Comparison of ENCODE assay signal across 8 mouse cellular contexts in genomic region chr4:150808471-150808847, GRCm38 (mm10). TPM values are rescaled to one million over a fixed set of nuclear protein-coding genes. Genes with fewer than 3 reads are reported as not detected.
DNase-seq lines count a peak whose midpoint lies in the region; ATAC-seq and TF ChIP-seq lines count a peak whose summit lies in the region.

No protein-coding gene starts in this region.

- H3K27ac ChIP-seq in heart, postnatal 0 days (ENCODE audit: low read depth) = peak overlapping the region; percentile 61
- H3K27ac ChIP-seq in embryonic facial prominence, embryonic 10.5 days (replicated peaks) = no peak overlapping the region; the same call in 1 of the 2 replicates

- ATAC-seq in heart, postnatal 0 days (ENCODE audit: insufficient read depth, low read depth) = peak; percentile 80

- TF ChIP-seq EP300 in heart, postnatal 0 days (IDR thresholded peaks at IDR 0.05; ENCODE audit: low read depth) = no peak

- TF ChIP-seq CTCF in heart, postnatal 0 days (IDR thresholded peaks at IDR 0.05; ENCODE audit: low read depth) = no peak

- H3K4me2 ChIP-seq in heart, postnatal 0 days (ENCODE audit: low read depth, low read length) = peak overlapping the region; percentile 22

- H3K9ac ChIP-seq in heart, postnatal 0 days (replicated peaks; ENCODE audit: low read depth, low read length) = no peak overlapping the region

- H3K4me3 ChIP-seq in heart, postnatal 0 days (ENCODE audit: low read depth, low read length) = no peak overlapping the region
- no peak overlapping the region for H3K4me3 ChIP-seq in embryonic facial prominence, embryonic 10.5 days

- H3K9me3 ChIP-seq in heart, postnatal 0 days (replicated peaks; ENCODE audit: control insufficient read depth, low read length) = no peaks in the 10 kb centered on the region
- no peaks in the 10 kb centered on the region for H3K9me3 ChIP-seq in embryonic facial prominence, embryonic 10.5 days

- WGBS in heart, postnatal 0 days = 18% methylated on average over 12 of the region's 12 CpGs
- 87% methylated on average over 12 of the region's 12 CpGs for WGBS in embryonic facial prominence, embryonic 10.5 days

- H3K36me3 ChIP-seq in heart, postnatal 0 days (replicated peaks; ENCODE audit: control insufficient read depth, insufficient read depth, low read length) = no peaks in the 10 kb centered on the region
- no peaks in the 10 kb centered on the region for H3K36me3 ChIP-seq in embryonic facial prominence, embryonic 10.5 days (replicated peaks)

- DNase-seq in kidney, postnatal 14 days = peak; percentile 27
- DNase-seq in kidney, adult 18-20 months = no peak
- DNase-seq in NIH3T3 (ENCODE audit: low read depth) = peak; percentile 68
- DNase-seq in heart, postnatal 0 days (ENCODE audit: low spot score) = peak; percentile 62
- DNase-seq in naive thymus-derived CD4-positive, alpha-beta T cell, adult 2 months (ENCODE audit: low read depth) = peak; percentile 57
- no peak for DNase-seq in embryonic facial prominence, embryonic 10.5 days (ENCODE audit: low spot score)
- no peak for DNase-seq in right cerebral cortex, postnatal 10 days (ENCODE audit: low spot score in 2 of 2)
- DNase-seq in spleen, adult 18-20 months = no peak

- peaks cover 9% of the 10 kb centered on the region for H3K4me1 ChIP-seq in heart, postnatal 0 days (ENCODE audit: control insufficient read depth, insufficient read depth)
- H3K4me1 ChIP-seq in embryonic facial prominence, embryonic 10.5 days = peaks cover 39% of the 10 kb centered on the region

- no peaks in the 10 kb centered on the region for H3K27me3 ChIP-seq in heart, postnatal 0 days (ENCODE audit: control insufficient read depth, insufficient read depth, low read length)
- 0 out of 2 replicates have a peak, but pooled peaks cover 3% of the 10 kb centered on the region for H3K27me3 ChIP-seq in embryonic facial prominence, embryonic 10.5 days (replicated peaks; ENCODE audit: low read depth, poor library complexity, severe bottlenecking)

RNA-seq across cellular contexts. Expression of gene Errfi1, which starts 45.3 kb away (rescaled TPM):
- 16.0 and 33.7 TPM in 2 replicates for total RNA-seq in heart, postnatal 0 days (2014; rRNA removed; ENCODE audit: low replicate concordance)
- 7.4 and 7.9 TPM in 2 replicates for polyA plus RNA-seq in heart, postnatal 0 days (2015; fragmentation: Nextera tagmentation; extraction: Ambion mirVana)
- 27.0 and 28.1 TPM in 2 replicates for polyA plus RNA-seq in embryonic facial prominence, embryonic 10.5 days (2016; fragmentation: Nextera tagmentation; extraction: Ambion mirVana)

Comparison
In these comparisons a context has a peak if more than half of its experiments do, and no peak if none do; other contexts are left out.
1. DNase-seq: peak in kidney, postnatal 14 days (single experiment), NIH3T3 (single experiment), heart, postnatal 0 days (single experiment) and naive thymus-derived CD4-positive, alpha-beta T cell, adult 2 months (single experiment); none in kidney, adult 18-20 months (single experiment), embryonic facial prominence, embryonic 10.5 days (single experiment), right cerebral cortex, postnatal 10 days (0 of 2) and spleen, adult 18-20 months (0 of 2).